Mouse (Mus musculus): ENCODE measurements around the gene Btbd9. TPM values are rescaled to one million over a fixed set of nuclear protein-coding genes. Genes with fewer than 3 reads are reported as not detected.

Gene Btbd9
- total and polyA plus RNA-seq, 2 experiments from 2014 or later, result 85.5 to 138 TPM

DNA sequence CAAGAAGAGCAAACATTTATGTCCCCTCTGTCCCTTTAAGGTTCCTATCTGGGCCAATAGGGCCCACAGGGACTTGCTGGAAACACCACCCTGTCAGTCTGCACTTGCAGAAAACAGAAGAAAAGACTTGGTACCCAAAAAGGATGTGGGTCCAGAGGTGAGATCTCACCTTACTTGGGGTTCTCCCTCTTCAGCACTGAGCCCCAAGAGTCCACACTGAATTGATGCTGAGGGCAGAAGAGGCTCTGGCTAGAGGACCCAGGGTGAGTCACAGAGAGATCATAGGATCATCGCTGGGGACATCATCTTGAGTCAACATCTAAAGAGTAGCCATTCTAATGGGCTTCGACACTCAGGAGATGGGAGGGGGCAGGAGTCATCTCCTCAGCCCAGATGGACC is 290.6 kb downstream of the Btbd9 start:
- peaks cover 7% of the 10 kb centered on the region for H3K4me1 ChIP-seq (ENCODE audit: insufficient read depth, low read length)
- no peak for ATAC-seq (ENCODE audit: low FRiP score)
- no peaks in the 10 kb centered on the region for H3K36me3 ChIP-seq (ENCODE audit: insufficient read depth, low read length)
- WGBS, result 96% methylated on average over 2 of the region's 2 CpGs
- no peak overlapping the region for H3K27ac ChIP-seq (ENCODE audit: low read depth, low read length)
- H3K9me3 ChIP-seq (ENCODE audit: low read length), result no peaks in the 10 kb centered on the region
- H3K4me2 ChIP-seq (ENCODE audit: low read depth, low read length, poor library complexity, severe bottlenecking), result no peak overlapping the region
- no peaks in the 10 kb centered on the region for H3K27me3 ChIP-seq (ENCODE audit: insufficient read depth, low read length)
- DNase-seq (ENCODE audit: low spot score), result no peak
- H3K4me3 ChIP-seq (ENCODE audit: low read depth, low read length), result no peak overlapping the region
- no peak for TF ChIP-seq CTCF (IDR thresholded peaks at IDR 0.05)
- no peak overlapping the region for H3K9ac ChIP-seq (replicated peaks; ENCODE audit: low read length, poor library complexity, severe bottlenecking)

DNA sequence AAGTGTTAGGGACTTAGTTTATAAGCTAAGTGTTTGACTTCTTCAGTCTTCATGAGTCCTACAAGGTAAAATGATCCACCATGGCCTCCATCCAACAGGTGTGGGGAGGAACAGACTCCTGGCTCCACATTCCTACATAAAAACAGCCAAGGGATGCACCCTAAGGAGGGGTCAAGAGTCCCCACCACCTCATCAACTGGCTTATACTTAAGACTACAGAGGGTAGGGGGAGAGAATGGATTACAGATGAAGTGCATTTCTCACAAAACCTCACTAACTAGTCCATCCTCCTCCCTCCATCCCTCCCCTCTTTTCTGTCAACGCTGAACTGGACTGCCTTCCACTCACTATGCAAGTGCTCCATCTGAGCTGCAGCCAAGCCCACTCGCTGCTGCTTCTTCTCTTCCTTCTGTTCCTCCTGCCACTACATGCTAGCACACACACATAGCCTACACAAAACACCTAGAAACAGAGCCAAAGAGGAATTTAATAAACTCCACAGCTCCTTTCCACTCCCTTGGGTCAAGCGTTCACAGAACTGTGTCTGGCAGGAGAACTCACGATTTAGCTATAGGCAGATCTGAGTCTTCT is 292.7 kb downstream of the Btbd9 start:
- Histone ChIP-seq H3K27ac (ENCODE audit: low read depth, low read length) (no peak overlapping the region), H3K4me1 (ENCODE audit: insufficient read depth, low read length) (peaks cover 7% of the 10 kb centered on the region), H3K9me3 (ENCODE audit: low read length) (no peaks in the 10 kb centered on the region), H3K4me2 (ENCODE audit: low read depth, low read length, poor library complexity, severe bottlenecking) (no peak overlapping the region), H3K9ac (replicated peaks; ENCODE audit: low read length, poor library complexity, severe bottlenecking) (no peak overlapping the region), H3K4me3 (ENCODE audit: low read depth, low read length) (no peak overlapping the region), H3K36me3 (ENCODE audit: insufficient read depth, low read length) (no peaks in the 10 kb centered on the region), H3K27me3 (ENCODE audit: insufficient read depth, low read length) (no peaks in the 10 kb centered on the region)
- no peak for DNase-seq (ENCODE audit: low spot score)
- ATAC-seq (ENCODE audit: low FRiP score), result no peak
- no peak for TF ChIP-seq CTCF (IDR thresholded peaks at IDR 0.05)
- WGBS, result 68% methylated on average over 4 of the region's 4 CpGs

DNA sequence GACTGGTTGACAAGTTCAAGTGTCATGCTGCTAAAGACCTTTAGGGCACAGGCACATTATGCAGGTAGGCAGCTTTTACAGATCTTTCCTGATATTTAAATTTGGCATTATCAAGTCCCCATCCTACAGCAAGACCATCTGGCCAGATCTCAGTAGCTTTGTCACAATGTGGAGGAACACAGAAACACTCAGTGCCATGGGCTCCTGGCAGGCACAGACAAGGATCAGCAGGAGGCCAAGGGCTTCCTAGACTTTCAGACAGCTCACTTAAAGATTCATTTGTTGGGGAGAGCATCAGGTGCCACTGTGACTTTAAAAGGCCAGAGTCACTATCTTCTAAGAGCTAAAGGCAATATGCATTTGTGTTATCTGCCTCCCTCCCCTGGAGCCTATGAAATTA is 293.3 kb downstream of the Btbd9 start:
- no peak overlapping the region for H3K4me2 ChIP-seq (ENCODE audit: low read depth, low read length, poor library complexity, severe bottlenecking)
- no peaks in the 10 kb centered on the region for H3K36me3 ChIP-seq (ENCODE audit: insufficient read depth, low read length)
- TF ChIP-seq CTCF (IDR thresholded peaks at IDR 0.05), result no peak

DNA sequence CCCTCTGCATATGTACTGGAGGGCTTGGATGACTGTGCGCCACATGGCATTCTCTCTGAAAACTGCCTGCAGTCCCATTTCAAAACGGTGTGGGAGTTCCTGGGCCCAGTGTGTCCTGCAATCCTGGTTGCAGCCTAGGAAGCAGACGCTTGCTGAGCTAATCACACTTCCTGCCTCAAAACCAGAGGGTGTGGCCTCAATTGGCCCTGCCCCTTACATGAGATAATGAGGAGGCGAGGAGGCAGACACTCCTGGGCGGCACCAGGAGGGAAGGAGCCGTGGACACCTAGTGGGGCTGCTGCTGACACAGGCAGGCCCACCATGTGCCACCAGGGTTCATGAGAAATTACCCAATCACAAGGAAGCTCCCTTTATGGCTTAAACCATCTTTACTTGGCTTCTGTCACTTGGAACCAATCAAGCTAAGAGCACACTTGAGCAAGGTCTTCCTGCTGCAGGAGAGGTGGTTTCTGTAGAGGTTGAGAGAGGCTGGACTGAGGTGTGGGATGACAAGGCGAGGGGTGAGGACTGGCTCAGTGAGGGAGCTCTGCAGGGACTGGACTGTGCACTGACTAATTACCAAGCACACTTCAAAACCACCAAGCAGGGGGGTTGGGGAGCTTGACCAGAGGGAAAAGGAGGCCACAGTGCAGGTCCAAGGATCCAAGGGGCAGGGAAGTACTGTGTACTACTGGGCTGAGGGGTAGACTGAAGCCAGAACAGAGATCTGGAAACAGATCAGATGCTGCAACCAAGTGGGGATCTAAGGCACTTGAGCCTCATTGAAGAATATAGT is 295.8 kb downstream of the Btbd9 start:
- Histone ChIP-seq H3K9me3 (ENCODE audit: low read length) (no peaks in the 10 kb centered on the region), H3K27me3 (ENCODE audit: insufficient read depth, low read length) (no peaks in the 10 kb centered on the region), H3K4me3 (ENCODE audit: low read depth, low read length) (no peak overlapping the region), H3K4me2 (ENCODE audit: low read depth, low read length, poor library complexity, severe bottlenecking) (no peak overlapping the region), H3K27ac (ENCODE audit: low read depth, low read length) (no peak overlapping the region), H3K36me3 (ENCODE audit: insufficient read depth, low read length) (no peaks in the 10 kb centered on the region), H3K4me1 (ENCODE audit: insufficient read depth, low read length) (peaks cover 7% of the 10 kb centered on the region), H3K9ac (replicated peaks; ENCODE audit: low read length, poor library complexity, severe bottlenecking) (no peak overlapping the region)
- DNase-seq (ENCODE audit: low spot score) (no peak), ATAC-seq (ENCODE audit: low FRiP score) (no peak)
- WGBS, result 57% methylated on average over 7 of the region's 7 CpGs
- no peak for TF ChIP-seq CTCF (IDR thresholded peaks at IDR 0.05)

More for the DNA sequence above, 293.3 kb downstream of the Btbd9 start:
- H3K4me3 ChIP-seq (ENCODE audit: low read depth, low read length), result no peak overlapping the region
- no peak for DNase-seq (ENCODE audit: low spot score)
- no peaks in the 10 kb centered on the region for H3K9me3 ChIP-seq (ENCODE audit: low read length)
- ATAC-seq (ENCODE audit: low FRiP score), result no peak
- H3K4me1 ChIP-seq (ENCODE audit: insufficient read depth, low read length), result peaks cover 7% of the 10 kb centered on the region
- no peaks in the 10 kb centered on the region for H3K27me3 ChIP-seq (ENCODE audit: insufficient read depth, low read length)
- H3K27ac ChIP-seq (ENCODE audit: low read depth, low read length), result no peak overlapping the region
- no peak overlapping the region for H3K9ac ChIP-seq (replicated peaks; ENCODE audit: low read length, poor library complexity, severe bottlenecking)

DNA sequence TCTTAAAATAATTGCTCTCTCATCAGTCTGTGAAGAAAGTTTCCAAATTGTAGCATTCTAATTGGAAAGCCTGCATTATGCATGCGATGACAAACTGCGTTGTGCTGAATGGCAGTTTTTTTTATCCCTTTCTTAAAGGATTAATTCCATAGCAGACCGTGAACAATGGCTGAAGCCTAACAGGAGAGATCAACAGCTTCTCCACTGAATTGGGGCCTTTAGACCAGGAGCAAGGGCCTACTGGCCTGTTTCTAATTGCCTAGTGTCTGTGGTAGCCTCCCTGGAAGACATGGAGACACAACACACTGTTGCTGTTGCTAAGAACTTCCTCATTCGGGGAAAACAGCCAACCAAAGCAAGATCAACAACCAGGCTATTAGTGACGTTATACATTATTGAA is 296.6 kb downstream of the Btbd9 start:
- 15% methylated on average over 5 of the region's 5 CpGs for WGBS
- Histone ChIP-seq H3K4me2 (ENCODE audit: low read depth, low read length, poor library complexity, severe bottlenecking) (no peak overlapping the region), H3K36me3 (ENCODE audit: insufficient read depth, low read length) (no peaks in the 10 kb centered on the region), H3K4me1 (ENCODE audit: insufficient read depth, low read length) (no peaks in the 10 kb centered on the region; the same call in 1 of the 2 replicates), H3K4me3 (ENCODE audit: low read depth, low read length) (no peak overlapping the region), H3K27ac (ENCODE audit: low read depth, low read length) (no peak overlapping the region), H3K9ac (replicated peaks; ENCODE audit: low read length, poor library complexity, severe bottlenecking) (no peak overlapping the region), H3K27me3 (ENCODE audit: insufficient read depth, low read length) (no peaks in the 10 kb centered on the region), H3K9me3 (ENCODE audit: low read length) (no peaks in the 10 kb centered on the region)
- ATAC-seq (ENCODE audit: low FRiP score) (no peak), DNase-seq (ENCODE audit: low spot score) (no peak)
- TF ChIP-seq CTCF (IDR thresholded peaks at IDR 0.05), result no peak

Data from midbrain, postnatal 0 days (tissue).